Mouse (Mus musculus) retina, postnatal 7 days (tissue): ENCODE measurements around the gene Tbc1d12.
"Not testable (repeated sequence)": the region's sequence is repeated elsewhere in the genome, so short reads cannot be mapped to it uniquely, and the experiment has no call there.

ENCODE experiments used
- DNase-seq: peaks from one replicate; pipeline ENCODE4 v3.0.0-alpha.2; 2012; ENCODE audit warnings: low read depth, low spot score

Tbc1d12 gene

DNA sequence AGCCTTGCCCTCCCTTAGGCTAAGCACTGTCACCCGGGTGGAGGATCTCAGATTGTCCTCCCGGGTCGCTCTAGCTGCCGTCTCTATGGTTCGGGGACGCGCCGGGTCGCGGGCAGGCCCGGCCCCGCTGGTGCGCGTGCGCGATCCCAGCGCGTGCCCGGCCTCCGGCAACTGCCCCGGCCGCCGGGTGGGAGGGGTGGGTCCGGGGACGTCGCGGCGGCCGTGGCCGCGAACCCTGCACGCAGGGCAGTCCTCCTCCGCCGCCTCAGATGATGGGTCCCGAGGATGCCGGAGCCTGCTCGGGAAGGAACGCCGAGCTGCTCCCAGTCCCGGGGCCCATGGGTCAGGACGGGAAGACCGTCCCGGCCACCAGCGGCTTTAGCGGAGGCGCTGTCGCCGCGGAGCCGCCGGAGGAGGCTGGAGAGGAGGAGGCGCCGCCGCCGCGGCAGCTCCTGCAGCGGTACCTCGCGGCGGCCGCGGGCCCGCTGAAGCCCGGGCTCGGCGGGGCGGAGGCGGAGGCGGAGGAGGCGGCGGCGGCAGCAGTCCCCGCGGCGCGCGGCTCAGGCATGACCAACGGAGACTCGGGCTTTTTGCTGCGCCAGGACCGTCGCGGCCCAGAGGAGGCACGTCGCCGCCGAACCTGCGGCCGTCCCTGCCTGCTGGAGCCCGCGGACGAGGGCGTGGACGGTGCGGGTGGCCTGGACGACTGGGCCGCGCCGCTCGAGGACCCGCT, at the start of gene Tbc1d12:
Tbc1d12 (plus strand) TSS at position 142 of the 733 bp plus-strand sequence.
- DNase-seq: peak; percentile 89

DNA sequence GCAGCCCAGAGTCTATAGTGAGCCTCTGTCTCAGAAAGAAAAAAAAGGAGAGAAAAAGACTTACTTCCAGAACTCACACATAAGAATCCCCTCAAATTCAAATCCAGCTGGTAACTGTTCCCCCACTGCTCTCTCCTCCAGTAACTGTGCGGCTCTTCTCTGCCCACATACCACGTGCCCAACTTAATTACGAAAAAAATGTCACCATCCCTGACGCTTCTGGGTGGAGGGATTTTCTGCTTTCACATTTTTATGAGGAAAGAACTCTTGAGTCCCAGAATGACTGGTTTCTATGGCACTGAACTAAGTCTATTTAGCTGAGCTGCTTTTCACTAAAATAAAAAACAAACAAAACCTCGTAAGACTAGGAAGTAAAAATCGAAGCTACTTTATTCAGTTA, 48.6 kb upstream of the Tbc1d12 start:
- DNase-seq: no peak

DNA sequence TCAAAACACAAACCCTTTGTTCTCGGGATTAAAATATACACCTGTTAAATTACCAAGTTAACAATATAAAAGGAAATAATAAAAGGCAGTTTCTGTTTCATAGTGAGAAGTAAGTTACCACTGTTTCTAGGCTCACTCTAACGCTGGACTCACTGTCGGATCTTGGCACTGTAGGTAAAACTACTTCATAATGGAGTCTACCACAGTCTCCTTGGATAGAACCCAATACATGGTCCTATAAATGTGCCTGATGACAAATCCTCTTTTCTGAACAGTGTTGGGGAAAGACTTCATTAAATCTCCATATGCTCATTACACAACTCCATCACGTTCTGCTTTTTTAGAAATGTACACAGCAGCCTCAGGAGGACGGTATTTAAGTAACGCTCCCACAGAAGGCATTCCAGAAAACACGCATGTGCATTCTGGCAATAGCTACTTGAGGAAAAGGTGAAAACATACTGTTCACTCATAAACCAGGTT, 42.8 kb upstream of the Tbc1d12 start:
- DNase-seq: no peak

DNA sequence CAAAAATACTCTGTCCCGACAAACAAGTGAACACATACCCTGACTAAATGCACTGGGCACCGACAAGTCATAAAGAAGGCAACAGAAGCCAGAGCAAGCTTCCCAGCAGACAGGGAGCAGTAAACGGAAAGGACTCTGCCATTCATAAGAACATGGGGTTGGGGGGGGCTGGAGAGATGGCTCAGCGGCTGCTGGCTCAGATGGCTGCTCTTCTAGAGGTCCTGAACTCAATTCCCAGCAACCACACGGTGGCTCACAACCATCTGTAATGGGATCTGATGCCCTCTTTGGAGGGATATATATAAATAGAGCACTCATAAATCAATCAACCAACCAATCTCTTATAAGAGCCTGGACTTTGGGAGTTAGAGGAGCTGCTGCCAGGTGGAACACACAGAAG, 39.8 kb upstream of the Tbc1d12 start:
- no peak for DNase-seq

DNA sequence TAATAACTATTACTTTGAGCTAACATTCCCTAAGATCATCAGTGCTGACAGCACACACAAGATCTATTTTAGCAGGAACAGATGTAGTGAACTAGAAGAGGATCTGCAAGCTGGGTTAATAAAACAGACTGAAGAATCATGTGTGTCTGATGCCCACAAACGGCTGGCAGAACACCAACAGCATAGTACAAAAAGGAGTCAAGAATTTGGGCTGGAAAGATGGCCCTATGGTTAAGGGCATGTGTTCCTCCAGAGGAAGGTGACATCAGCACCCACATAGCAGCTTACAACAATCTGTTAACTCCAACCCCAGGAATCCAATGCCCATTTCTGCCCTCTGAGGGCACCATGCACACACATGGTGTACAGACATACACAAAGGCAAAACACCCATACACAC, 38.1 kb upstream of the Tbc1d12 start:
- no peak for DNase-seq

DNA sequence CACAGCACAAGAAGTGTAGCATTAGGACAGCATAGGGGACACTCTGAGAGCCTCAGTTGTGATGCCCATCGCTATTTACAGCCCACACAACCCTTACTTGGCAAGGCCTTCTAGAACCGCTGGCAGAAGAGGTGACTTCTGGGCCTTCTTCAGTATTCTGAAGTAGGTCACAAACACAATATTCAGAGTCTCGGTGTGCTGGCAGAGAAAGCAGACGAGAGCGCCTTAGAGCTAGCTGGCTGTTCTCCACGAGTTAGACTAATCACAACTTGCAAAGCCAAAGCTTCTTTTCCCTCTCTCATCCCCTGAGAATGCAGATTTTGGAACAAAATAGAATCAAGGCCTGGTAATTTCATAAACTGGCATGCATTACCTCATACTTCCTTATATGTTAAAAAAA, 37.6 kb upstream of the Tbc1d12 start:
- DNase-seq: no peak

DNA sequence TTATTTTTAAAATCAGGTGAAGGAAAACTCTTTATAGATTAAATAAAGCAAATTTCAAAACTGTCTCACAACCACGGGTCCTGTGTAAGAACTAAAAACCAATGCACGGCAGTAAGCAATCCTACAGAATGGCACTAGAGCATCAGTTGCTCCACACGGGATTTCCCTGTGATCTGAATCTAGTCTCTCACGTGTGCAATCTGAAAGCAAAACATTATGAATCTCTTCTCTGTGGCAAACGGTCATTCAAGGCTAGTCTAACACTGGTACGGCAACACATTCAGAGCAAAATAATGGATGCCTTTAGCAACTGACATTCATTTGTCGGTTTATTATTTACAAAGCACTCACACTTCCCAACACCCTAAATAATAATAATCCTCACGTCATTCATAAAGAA, 18.2 kb upstream of the Tbc1d12 start:
- no peak for DNase-seq

DNA sequence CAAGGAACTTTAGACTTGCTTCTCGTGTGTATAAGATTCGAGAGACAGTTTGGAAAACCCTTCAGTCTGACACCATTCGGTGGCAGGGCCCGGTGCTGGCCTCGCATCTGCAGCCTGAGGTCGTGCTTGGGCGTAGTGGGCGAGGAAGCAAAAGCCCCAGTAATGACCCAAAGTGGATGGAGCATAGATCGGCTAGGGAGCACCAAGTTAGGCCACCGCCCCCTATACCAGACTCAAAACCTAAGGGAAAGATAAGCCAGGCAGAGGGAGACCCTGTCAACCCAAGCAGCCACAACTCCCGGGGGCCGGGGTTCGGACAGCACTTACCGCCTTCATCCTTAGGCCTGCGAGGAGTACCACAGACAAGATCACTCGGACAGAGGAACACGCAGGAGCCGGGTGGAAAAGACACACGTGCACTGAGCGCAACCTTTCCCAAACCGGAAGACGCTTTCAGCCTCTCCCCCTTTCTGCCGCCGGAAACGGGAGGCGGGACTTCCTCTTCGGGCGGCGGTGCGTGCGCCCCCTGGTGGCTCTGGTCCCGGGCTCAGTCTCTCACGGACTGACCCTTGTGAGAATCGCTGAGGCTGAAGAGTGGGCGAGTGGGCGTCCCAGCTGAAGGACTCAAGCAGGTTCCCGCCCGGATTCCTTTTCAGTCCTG, 17.5 kb upstream of the Tbc1d12 start, which contains the start of gene Noc3l:
Noc3l (minus strand) TSS at position 472 of the 661 bp plus-strand sequence.
- peak; percentile 87 for DNase-seq

DNA sequence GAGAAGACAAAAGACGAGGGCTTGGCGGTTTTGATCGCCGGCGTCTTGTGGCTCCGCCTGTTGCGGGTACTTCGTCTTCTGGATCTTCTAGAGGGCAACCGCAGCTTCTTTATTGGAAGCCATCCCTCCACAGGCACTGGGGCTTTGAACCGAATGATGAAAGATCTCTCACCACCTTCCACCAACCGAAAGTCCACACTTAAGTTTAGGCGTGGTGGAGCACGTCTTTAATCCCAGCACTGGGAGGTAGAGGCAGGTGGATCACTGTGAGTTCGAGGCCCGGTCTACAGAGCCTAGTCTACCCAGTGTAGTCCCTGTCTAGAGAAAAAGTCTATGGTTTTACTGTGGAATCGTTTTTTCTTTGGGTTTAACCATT, 17.0 kb upstream of the Tbc1d12 start:
- no peak for DNase-seq

DNA sequence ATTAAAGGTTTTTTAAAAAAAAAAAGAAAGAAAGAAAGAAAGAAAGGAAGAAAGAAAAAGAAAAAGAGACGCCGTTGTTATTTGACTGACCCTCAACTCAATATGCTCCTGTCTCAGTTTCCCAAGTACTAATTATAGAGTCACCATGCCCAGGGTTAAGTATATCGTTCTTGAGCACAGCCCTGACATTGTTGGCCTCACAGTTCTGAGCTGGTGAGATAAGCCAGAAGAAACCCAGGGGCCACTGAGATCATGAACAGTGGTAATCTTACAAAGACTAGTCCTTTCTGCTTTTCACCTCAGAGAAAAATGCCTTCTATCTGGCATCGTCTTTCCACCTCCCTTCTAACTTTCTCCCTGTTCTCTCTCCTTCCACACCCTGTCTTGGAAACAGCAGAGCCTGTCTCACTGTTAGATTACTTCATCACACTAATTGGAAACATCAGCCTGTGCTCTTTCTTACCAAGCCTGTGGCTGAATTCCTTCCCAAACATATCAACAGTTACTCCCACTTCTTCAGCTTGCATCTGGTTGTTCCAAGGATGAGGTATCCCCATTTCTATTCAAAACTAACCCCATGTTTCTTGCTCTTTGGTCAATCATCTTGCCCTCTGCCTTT, 16.1 kb upstream of the Tbc1d12 start:
- DNase-seq: no peak

DNA sequence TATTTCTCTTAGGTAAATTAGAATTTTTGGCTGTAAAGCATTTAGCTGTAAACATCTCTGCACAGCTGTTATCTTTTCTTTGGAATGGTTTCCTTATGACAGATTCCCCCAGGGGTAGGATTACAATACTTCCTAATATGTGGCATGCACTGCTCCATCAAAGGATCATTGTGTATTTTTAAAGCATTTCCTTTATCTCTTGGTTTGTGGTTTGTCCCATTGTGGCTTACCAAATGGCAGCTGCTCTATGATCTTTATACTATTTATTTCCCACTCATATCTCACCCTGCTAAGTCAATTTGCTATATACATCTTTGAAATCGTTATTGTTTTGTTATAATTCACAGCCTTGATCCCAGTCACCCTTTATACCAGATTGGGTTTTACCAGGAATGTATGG, 3.2 kb upstream of the Tbc1d12 start:
- no peak for DNase-seq

DNA sequence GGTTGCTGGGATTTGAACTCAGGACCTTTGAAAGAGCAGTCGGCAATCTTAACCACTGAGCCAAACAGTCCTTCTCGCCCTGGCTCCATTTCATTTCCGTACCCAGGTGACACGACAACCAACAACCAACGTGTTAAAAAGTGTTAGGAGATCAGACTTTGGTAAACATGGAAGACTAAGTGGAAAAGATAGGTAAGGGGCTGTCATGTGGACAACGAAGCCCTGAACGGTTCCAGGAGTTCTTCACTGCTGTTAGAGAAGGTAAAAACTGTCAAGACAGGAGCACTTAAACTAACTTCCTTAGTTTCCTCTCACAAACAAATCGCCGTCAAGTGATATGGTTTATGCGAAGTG, 318 bp upstream of the Tbc1d12 start:
- no peak for DNase-seq

DNA sequence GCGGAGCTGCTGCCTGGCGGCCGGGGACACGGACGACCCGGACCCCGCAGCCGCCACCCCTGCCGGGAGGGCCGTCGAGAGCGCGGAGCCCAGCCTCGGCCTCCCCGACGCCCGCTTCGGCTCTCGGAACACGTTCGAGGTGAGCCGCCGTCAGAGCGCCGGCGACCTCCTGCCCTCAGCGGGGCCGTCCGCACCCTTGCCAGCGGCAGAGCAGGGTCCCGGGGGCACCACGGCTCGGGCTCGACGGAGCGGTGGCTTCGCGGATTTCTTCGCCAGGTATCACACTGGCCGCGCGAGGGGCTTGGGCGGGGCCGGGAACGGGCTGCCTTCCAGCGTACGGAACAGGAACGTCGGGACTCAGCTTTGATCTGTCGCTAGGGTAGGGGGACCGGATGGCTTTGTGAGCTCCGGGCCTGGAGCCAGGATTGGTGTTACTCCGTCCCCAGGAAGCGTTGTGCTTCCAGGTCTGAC, 827 bp downstream of the Tbc1d12 start:
- peak; percentile 13 for DNase-seq

DNA sequence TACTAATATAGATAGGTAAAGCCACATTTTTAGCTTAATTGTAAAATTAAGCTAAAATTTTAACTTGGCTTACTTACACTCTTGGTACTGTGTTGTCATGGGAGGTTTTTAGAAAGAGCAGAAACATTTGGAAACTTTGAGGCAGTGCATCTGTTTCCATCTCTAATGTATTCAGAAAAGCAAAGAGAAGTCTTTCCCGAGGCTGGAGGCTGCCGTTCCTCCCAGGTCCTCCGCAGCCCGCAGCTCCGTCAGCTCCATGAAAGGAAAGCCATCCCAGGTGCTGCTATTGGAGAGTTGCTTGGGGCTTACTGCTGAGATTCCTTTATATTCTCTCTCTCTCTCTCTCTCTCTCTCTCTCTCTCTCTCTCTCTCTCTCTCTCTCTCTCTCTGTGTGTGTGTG, 8.4 kb downstream of the Tbc1d12 start:
- no peak for DNase-seq

DNA sequence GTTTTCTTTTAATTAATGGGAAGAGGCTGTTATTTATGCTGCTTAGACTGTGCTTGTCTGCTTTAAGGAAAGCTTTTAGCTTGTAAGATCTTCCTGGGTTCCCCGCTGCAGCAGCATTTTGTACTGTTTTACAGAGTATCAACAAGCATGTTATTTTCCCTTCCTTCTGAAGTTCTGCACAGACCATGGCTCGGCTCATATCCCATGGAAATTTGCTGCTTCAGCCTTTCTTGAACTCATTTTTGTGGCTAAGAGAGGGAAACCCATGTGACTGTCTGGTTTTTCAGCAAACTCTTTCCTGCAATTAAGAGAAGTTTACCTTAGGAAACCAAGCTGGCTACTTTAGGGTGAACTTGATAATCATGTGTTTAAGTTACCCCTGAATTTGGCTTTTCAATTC, 10.0 kb downstream of the Tbc1d12 start:
- no peak for DNase-seq

DNA sequence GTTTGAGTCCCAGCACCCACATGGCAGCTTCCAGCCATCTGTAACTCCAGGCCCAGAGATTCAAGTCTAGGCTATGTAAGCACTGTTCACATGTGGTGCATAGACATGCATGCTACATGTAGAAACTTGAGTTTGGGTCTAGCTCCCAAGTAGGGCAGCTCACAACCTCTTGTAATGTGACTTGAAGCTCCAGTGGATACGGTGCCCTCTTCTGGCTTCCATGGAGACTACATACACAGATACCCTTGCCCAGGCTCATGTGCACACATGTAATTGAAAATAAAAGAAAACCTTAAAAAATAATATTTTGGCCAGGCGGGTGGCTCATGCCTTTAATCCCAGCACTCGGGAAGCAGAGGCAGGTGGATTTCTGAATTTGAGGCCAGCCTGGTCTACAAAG, 21.8 kb downstream of the Tbc1d12 start:
- DNase-seq: no peak

DNA sequence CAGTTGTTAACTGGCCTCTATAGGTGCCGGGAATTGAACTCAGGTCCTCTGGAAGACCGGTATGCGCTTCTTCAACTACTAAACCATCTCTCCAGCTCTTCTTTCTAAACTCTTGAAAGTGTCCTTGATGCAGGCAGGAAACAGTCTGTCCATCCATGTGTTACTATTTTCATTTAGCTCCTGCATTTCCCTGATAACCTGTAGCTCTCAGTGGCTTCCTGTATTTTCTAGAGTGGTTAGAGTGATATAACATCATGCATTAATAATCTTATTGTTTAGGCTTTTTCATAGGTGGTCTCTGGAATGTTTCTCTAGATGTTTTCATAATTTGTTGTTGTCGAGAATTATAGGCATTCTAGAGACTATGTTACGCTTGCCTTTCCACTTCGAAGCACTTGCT, 26.1 kb downstream of the Tbc1d12 start:
- no peak for DNase-seq

DNA sequence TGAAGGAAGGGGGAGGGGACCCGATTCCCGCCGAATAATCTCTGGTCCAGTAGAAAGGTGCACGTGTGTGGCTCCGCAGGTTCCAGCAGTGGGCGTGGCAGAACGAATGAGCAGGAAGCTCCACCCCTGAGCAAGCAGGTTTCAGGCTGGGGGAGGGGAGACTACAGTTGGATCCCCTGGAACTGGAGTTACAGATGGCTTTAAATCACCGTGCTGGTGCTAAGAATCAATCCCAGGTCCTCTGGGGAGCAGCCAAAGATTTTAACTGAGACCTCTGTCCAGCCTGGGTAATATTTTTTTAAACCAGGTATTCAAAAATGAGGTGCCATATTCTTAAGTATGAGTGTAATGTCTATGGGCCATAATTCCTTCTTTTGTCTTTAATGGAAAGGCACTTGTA, 38.4 kb downstream of the Tbc1d12 start:
- not testable (repeated sequence) for DNase-seq

DNA sequence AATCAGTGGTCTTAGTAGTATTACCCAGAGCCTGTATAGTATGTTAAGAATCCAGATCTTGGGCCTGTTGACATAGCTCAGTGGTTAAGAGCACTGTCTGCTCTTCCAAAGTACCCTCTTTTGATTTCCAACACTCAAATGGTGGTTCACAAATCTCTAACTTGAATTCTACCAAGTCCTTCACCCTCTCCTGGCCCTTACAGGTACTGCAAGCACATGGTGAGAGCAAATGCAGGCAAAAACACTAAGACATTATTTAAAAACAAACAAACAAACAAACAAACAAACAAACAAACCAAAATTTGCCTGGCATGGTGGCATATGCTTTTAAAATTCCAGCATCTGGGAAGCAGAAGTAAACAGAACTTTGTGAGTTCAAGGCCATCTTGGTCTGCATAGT, 43.9 kb downstream of the Tbc1d12 start:
- DNase-seq: no peak

DNA sequence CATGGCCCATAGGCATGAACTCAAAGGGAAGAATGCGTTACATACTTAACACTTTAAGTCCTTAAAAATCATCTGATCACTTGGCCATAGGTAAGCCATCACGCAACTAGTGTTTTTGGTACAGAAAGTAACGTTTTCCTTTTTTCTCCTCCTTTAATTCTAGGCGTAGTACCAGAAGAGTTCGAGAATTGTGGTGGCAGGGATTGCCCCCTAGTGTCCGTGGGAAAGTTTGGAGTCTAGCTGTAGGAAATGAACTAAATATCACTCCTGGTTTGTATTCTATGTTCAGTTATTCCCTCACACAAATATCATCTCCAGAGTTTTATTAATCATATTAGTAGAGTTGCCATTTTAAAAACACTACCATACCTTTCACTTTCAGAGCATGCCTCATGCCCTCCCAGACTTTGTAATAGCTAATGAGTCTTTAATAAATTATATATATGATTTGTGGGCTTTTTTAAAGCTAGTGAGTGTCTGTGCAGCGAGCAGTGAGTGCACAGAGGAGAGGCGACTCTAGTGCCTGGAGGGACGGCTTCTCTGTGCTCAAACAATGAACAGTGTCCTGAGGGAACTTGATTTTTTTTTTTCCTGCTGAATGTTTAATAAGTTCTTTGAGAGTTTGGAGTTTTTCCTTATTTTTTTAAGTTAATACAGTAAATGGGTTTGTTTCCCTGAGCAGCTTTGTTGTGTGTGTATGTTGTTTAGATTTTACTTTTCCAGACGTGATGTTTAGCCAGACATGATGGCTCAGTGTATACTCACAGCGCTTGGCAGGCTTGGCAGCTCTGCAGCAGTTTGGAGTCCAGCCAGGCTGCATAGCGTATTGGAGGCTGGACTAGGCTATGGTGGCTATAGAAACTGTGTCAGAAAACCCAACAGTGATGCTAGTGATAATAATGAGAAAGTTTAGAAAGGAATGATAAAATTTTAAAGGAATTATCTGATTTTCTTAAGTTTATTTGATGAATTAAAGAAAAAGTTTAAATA, 65.1 kb downstream of the Tbc1d12 start:
- DNase-seq: peak; percentile 21

DNA sequence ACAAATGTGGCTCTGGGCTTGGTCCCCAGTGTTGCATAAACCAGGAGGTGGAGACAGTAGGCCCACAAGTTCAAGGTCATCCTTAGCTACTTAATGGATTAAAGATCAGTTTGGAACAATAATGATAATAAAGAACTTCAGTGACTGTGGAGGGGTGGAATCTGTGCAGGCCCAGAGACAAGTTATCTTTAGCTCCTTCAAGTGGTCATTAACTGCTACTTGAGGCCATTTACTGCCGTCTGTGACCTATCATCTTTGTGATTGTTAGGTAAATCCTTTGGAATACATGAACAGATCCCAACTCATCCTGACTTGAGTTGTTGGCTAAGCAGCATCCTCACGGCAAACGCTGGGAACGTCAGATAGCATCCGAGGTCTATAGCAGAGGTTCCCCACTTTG, 66.1 kb downstream of the Tbc1d12 start:
- no peak for DNase-seq

DNA sequence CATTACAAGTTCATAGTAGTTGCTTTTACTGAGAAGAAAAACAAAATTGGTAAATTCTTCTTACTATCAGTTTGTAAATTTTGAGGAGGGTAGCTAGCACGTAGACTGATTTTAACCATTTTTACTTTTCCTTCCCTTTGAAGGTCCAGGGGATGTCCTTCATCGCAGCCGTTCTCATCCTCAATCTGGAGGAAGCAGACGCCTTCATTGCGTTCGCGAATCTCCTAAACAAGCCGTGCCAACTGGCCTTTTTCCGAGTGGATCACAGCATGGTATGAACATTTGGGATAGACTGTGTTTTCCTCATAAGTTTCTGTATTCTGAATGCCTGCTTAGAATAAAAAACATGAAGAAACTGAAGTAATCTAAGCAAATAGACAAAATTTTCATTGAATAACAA, 77.4 kb downstream of the Tbc1d12 start:
- no peak for DNase-seq
